8 mouse cellular contexts compared by ENCODE assay signal in the genomic region with DNA sequence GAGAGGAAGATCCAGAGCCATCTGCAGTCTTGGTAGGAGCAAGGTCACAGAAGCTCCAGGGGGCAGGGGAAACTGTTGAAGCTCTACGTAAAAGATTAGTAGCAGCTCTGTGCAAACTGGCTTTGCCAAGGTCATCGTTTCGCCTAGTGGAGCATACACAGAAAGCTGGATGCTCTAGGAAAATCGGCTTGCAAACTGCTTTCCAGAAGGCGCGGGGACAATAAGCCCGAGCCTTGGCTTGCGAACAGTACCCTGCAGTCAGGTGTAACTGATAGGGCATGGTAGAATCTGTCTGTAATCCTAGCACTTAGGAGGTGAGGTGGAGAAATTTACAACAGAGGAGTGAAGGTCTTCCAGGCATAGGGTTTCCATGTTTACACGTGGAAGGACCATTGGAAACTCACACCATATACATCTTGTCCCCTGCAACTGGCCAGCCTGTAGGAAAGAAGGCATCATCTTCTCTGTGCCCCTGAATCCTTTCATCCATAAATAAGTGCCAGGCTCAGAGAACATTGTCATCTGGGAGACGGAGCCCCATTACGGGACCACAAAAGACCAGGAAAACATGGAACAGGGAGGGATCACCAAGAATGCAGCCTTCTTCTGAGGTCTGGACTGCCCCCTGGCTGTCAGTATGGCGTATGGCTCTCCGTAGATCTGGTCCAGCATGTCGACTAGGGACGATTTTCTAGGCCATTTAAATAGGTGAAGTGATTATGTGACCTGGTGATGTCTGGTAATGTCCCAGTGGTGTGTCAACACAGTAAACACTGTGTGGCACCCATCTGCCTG.
A peak's percentile ranks its signal among the peaks of the same experiment; 100 is the strongest.
DNase-seq lines count a peak whose midpoint lies in the region; ATAC-seq and TF ChIP-seq lines count a peak whose summit lies in the region.

No protein-coding gene starts in this region.

- H3K4me2 ChIP-seq in midbrain, postnatal 0 days (ENCODE audit: low read depth, low read length, poor library complexity, severe bottlenecking) = no peak overlapping the region

- TF ChIP-seq CTCF in Patski (IDR thresholded peaks at IDR 0.05) = peak; percentile 54
- TF ChIP-seq CTCF in midbrain, postnatal 0 days (IDR thresholded peaks at IDR 0.05) = peak; percentile 68

- no peak overlapping the region for H3K9ac ChIP-seq in midbrain, postnatal 0 days (replicated peaks; ENCODE audit: low read length, poor library complexity, severe bottlenecking)

- H3K27ac ChIP-seq in embryonic facial prominence, embryonic 10.5 days (replicated peaks) = no peak overlapping the region
- H3K27ac ChIP-seq in midbrain, postnatal 0 days (ENCODE audit: low read depth, low read length) = no peak overlapping the region; the same call in 1 of the 2 replicates

- no peaks in the 10 kb centered on the region for H3K9me3 ChIP-seq in embryonic facial prominence, embryonic 10.5 days
- no peaks in the 10 kb centered on the region for H3K9me3 ChIP-seq in midbrain, postnatal 0 days (ENCODE audit: low read length)

- no peak for ATAC-seq in Patski
- ATAC-seq in midbrain, postnatal 0 days (ENCODE audit: low FRiP score) = 0 out of 2 replicates have a peak, but pooled peaks have one; percentile 35
- ATAC-seq in activated CD4-positive, CD25-positive, alpha-beta regulatory T cell, adult 4 months = no peak

- in situ Hi-C loops in Patski (cut with MboI; ENCODE audit: low pct_unique_long_range_greater_than_20kb) = no loop called here

- POLR2A ChIA-PET in Patski (lab: Charles Lee) = no interaction called here

- no peaks in the 10 kb centered on the region for H3K36me3 ChIP-seq in embryonic facial prominence, embryonic 10.5 days (replicated peaks)
- H3K36me3 ChIP-seq in midbrain, postnatal 0 days (ENCODE audit: insufficient read depth, low read length) = no peaks in the 10 kb centered on the region

- CTCF ChIA-PET in Patski (lab: Charles Lee) = no interaction called here

- peak; percentile 10 for DNase-seq in kidney, adult 9 months
- no peak for DNase-seq in kidney, postnatal 14 days
- no peak for DNase-seq in Patski (ENCODE audit: low read depth, low spot score)
- DNase-seq in embryonic facial prominence, embryonic 10.5 days (ENCODE audit: low spot score) = peak; percentile 36
- peak; percentile 65 for DNase-seq in midbrain, postnatal 0 days (ENCODE audit: low spot score)
- no peak for DNase-seq in thymus, postnatal 0 days (ENCODE audit: low spot score)
- DNase-seq in frontal cortex, postnatal 10 days (ENCODE audit: low spot score in 2 of 2) = no peak

- peaks cover 8% of the 10 kb centered on the region for H3K27me3 ChIP-seq in Patski
- no peaks in the 10 kb centered on the region for H3K27me3 ChIP-seq in embryonic facial prominence, embryonic 10.5 days (replicated peaks; ENCODE audit: low read depth, poor library complexity, severe bottlenecking)
- no peaks in the 10 kb centered on the region for H3K27me3 ChIP-seq in midbrain, postnatal 0 days (ENCODE audit: insufficient read depth, low read length)

- no peak overlapping the region for H3K4me3 ChIP-seq in embryonic facial prominence, embryonic 10.5 days
- H3K4me3 ChIP-seq in midbrain, postnatal 0 days (ENCODE audit: low read depth, low read length) = no peak overlapping the region

- H3K4me1 ChIP-seq in embryonic facial prominence, embryonic 10.5 days = peaks cover 10% of the 10 kb centered on the region
- H3K4me1 ChIP-seq in midbrain, postnatal 0 days (ENCODE audit: insufficient read depth, low read length) = peaks cover 6% of the 10 kb centered on the region; the same call in 1 of the 2 replicates

- WGBS in embryonic facial prominence, embryonic 10.5 days = 74% methylated on average over 15 of the region's 15 CpGs
- WGBS in midbrain, postnatal 0 days = 62% methylated on average over 15 of the region's 15 CpGs

Comparison
In these comparisons a context has a peak if more than half of its experiments do, and no peak if none do; other contexts are left out.
1. DNase-seq: peak in kidney, adult 9 months (single experiment), embryonic facial prominence, embryonic 10.5 days (single experiment) and midbrain, postnatal 0 days (single experiment); none in kidney, postnatal 14 days (single experiment), Patski (single experiment), thymus, postnatal 0 days (single experiment) and frontal cortex, postnatal 10 days (0 of 2).